Mouse (Mus musculus) spleen, postnatal 36 days (tissue): Measurements from ENCODE around the gene Tuba4a.

Source experiments
- DNase-seq, 2 experiments: peaks; one replicate each; pipeline ENCODE4 v3.0.0; 2022; ENCODE audit warnings: low spot score in 2 of 2, mixed read lengths in 1 of 2

Tuba4a gene

GRCm38 (mm10) chr1:75219531-75219930 lies at the start of gene Tuba4a:
TSS of gene Tuba4a (minus strand) at chr1:75219865.
- DNase-seq: peak; percentile 36 to 41

GRCm38 (mm10) chr1:75264091-75264880 lies 44.6 kb upstream of the Tuba4a start, which contains the start of gene Ptprn:
TSS of gene Ptprn (minus strand) at chr1:75264502.
- no peak for DNase-seq

- no peak for DNase-seq
Measured at GRCm38 (mm10) chr1:75262969-75263951, 43.6 kb upstream of the Tuba4a start.

GRCm38 (mm10) chr1:75261278-75261677 lies 41.6 kb upstream of the Tuba4a start:
- no peak for DNase-seq

GRCm38 (mm10) chr1:75255516-75256046 lies 35.9 kb upstream of the Tuba4a start:
- no peak for DNase-seq

GRCm38 (mm10) chr1:75254625-75255013 lies 35.0 kb upstream of the Tuba4a start:
- DNase-seq: no peak

GRCm38 (mm10) chr1:75253849-75254624 lies 34.4 kb upstream of the Tuba4a start:
- DNase-seq: peak; percentile 69 to 77

GRCm38 (mm10) chr1:75253029-75253428 lies 33.4 kb upstream of the Tuba4a start:
- no peak for DNase-seq

- no peak for DNase-seq
Measured at GRCm38 (mm10) chr1:75252308-75252707, 32.6 kb upstream of the Tuba4a start.

- peak; percentile 88 for DNase-seq
Measured at GRCm38 (mm10) chr1:75251112-75251970, 31.7 kb upstream of the Tuba4a start.

GRCm38 (mm10) chr1:75250498-75250897 lies 30.8 kb upstream of the Tuba4a start:
- no peak for DNase-seq

- DNase-seq: no peak
Measured at GRCm38 (mm10) chr1:75248041-75248772, 28.5 kb upstream of the Tuba4a start.

- DNase-seq: no peak
Measured at GRCm38 (mm10) chr1:75247071-75247930, 27.6 kb upstream of the Tuba4a start.

- DNase-seq: no peak
Measured at GRCm38 (mm10) chr1:75244836-75245235, 25.2 kb upstream of the Tuba4a start.

GRCm38 (mm10) chr1:75244175-75244826 lies 24.6 kb upstream of the Tuba4a start:
- no peak for DNase-seq

GRCm38 (mm10) chr1:75243411-75243810 lies 23.7 kb upstream of the Tuba4a start:
- DNase-seq: no peak

GRCm38 (mm10) chr1:75239591-75239990 lies 19.9 kb upstream of the Tuba4a start:
- DNase-seq: no peak
